Mouse (Mus musculus) forelimb bud, embryonic 11.5 days (tissue): ENCODE measurements around the gene Rnf44.

Experiments used
- DNase-seq: peaks from one replicate; pipeline ENCODE4 v3.0.0-alpha.2; 2012; ENCODE audit warnings: low read depth, low spot score

The Rnf44 gene

DNA sequence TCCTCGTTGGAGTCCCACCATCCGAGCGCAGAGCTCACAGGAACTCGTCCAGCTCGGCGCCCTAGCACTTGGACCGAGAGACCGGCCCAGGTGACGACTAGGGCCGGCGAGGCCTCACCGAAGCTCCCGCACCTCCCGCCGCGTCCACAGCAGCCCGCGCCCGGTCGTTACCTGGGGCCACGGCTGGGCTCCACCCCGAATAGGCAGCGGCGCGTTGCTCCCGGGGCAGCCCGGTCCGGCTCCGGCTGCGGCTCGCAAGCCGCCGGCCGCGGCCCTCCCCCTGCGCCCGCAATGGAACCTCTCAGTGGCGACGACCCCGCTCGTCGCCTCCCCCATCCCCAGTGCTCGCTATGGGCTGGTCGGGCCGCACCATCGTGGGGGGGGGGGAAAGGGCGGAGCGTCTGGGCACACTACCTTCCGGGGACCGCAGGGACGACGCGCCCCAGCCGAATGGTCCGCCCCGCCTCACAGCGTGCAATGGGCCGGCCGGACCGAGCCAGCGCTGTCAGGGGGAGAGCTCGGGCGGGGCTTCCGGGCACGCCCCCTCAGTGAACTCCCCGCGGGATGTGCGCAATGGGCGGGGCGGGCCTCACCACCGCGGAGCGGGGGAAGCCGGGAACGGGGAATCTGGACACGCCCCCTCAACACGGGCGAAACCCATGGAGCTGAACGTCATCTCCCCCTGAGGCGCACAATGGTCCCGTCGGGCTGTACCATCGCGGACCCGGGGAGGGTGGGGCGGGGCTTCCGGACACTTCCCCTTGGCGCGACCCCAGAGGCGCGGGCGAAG lies at the start of gene Rnf44:
Rnf44 (minus strand) TSS at position 350 of the 790 bp plus-strand sequence.
- peak; percentile 100 for DNase-seq

- no peak for DNase-seq
Measured at GRCm38 (mm10) chr13:54738213-54738601, 44.5 kb upstream of the Rnf44 start.

- peak; percentile 36 for DNase-seq
Measured at GRCm38 (mm10) chr13:54737488-54738212, 43.9 kb upstream of the Rnf44 start.

- no peak for DNase-seq
Measured at GRCm38 (mm10) chr13:54736931-54737330, 43.2 kb upstream of the Rnf44 start.

DNA sequence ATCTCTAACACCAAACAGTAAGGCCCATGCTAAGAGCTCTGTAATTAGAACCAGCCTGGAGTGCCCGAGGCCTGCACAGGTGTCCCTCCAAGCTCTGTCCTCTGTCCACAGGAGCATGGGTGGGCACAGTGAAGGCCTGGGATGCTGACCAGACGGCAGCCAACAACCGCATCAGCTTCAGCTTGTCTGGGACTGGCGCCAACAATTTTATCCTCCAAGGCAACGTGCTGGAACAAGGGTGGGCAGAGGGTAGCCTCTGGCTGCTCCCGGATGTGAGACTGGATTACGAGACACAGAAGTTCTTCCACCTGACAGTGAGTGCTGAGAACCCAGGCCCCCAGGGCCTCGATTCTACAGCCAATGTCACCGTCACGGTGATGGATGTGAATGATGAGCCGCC lies 32.4 kb upstream of the Rnf44 start:
- DNase-seq: no peak

DNA sequence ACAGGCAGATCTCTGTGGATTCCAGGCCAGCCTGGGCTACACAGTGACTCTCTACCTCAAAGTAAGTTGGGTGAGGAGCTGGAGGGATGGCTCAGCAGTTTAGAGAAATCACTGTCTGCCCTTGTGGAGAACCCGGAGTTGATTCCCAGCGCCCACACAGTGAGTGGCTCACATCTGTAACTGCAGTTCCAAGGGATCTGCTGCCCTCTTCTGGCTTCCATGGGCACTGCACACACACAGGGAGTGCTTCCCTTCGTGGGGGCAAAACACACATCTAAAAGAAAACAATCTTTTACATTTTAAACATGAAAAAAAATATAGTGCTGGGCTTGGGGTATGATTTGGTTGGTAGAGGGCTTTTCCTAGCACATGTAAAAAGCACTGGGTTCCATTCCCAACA lies 29.4 kb upstream of the Rnf44 start:
- DNase-seq: no peak

DNA sequence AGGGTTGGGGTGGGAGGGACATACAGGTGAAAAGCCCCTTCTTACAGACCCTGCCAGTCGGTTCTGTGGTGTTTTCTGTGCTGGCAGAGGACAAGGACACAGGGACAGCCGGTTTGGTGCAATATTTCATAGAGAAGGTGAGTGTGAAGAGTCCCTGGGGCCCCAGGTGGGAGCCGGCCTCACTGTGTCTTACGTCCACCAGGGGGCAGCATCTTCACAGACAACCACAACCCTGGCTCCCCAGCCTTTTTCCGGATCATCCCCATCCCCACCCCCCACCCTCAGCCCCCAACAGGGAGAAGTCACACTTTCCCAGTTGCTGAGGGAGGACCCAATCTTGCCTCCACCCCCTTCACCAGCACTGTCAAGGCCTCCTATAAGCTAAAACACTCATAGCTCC lies 23.2 kb upstream of the Rnf44 start:
- peak; percentile 43 for DNase-seq

DNA sequence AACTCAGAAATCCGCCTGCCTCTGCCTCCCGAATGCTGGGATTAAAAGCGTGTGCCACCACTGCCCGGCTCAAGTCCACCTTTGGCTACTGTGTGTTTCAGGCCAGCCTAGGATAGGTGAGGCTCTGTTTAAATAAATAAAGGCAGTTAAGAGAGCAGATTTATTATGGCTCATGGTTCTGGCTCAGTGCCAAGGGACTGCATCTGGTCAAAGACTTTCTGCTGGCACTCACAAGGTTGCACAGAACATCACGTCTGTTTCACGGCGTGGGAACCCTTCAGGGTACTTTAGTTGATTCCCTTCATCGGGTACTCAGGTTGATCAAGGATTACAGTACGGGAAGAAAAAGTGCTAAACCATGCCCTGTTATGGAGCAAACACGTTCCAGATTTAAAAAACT lies 21.3 kb upstream of the Rnf44 start:
- DNase-seq: no peak

- DNase-seq: no peak
Measured at GRCm38 (mm10) chr13:54714393-54714792, 20.7 kb upstream of the Rnf44 start.

- no peak for DNase-seq
Measured at GRCm38 (mm10) chr13:54710866-54711265, 17.2 kb upstream of the Rnf44 start.

- no peak for DNase-seq
Measured at GRCm38 (mm10) chr13:54704890-54705289, 11.2 kb upstream of the Rnf44 start.

DNA sequence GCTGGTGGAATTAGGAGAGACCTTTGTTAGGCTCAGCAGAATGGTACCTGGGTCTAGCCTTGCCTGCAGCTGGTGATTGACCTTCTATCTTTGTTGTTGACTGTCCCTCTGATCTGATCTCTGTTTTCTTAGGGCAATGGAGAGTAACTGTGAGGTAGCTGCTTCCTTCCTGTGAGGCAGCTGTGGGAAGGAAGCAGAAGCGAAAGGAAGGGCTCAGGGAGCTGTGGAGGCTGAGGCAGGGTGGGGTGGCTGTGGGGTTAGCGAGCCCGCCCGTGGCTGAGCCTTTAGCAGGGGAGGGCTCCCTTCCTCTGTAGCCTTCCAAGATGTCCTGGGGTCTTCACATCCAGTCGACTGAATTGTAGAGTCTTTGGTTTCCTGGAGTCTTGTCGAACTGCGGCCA lies 8.8 kb upstream of the Rnf44 start:
- no peak for DNase-seq

DNA sequence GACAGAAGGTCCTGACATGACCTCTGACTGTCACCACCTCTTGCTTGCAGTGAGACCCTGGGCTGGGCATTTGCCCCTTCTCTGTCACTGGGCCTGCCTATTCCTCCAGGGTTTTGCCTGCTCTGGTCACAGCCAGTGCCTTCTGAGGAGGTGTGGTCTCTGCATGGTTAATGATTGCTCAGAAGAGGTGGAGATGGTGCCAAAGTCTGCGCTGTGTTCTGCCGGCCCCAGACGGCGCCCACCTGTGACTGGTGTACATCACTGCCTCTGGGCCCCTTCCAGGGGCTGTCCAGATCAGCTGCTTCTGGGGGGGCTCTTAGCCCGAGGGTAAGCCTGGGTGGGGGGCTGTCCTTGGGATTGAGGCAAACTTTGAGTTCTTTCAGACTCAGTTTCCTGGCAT lies 7.5 kb upstream of the Rnf44 start, which contains the start of gene Cdhr2:
Cdhr2 (plus strand) TSS at position 219 of the 400 bp plus-strand sequence.
- DNase-seq: no peak

- DNase-seq: no peak
Measured at GRCm38 (mm10) chr13:54695479-54696230, 1.9 kb upstream of the Rnf44 start.

DNA sequence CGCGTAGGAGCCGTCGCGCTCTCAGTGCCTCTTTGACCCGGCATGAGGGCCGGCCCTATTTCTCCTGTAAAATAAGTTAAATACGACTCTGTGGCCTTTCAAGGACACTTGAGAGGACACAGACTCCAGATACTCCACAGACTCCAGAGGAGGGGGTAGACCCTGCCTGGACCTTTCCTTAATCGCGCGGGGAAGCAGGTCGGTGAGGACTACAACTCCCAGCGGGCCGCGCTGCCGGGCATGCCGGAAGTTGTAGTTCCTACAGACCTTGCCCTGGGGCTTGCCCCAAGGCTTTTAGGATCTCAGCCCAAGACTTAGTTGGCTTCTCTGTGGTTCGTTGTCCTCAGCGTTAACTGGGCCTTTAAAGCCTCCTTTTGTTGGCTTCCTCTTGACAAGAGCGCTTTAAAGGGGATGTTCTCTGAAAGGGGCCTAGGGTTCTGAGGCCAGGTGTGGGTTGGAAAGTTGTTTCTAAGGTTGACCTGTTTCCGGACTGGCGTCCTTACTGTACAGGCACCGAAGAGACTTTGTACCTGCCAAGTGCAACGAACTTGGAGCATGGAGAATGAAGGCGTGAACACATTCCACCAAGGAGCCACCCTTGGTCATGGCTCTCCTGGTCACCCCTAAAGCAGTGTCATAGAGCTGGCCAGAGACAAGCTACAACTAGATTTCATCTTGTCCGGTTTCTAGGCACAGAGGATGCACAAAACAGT lies 797 bp upstream of the Rnf44 start:
- DNase-seq: no peak

- no peak for DNase-seq
Measured at GRCm38 (mm10) chr13:54692711-54693557, 773 bp downstream of the Rnf44 start.

DNA sequence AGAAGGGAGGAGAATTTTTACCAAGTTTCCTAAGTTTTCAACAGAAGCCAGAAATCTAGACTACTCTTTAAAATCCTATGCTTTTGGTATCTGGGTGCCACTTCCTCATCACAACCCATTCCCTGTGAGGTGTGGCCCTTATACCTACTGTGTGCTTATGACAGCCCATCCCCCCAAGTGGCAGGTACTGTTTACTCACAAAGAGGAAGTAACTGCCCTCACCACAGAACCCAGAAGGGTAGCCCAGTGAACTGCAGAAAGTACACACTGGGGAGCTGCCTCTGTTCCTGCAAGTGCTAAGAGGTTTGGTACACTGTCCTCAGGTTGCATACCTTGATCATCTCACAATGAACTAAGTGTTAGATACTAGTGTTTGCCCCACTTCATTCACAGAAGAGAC lies 2.0 kb downstream of the Rnf44 start:
- no peak for DNase-seq

DNA sequence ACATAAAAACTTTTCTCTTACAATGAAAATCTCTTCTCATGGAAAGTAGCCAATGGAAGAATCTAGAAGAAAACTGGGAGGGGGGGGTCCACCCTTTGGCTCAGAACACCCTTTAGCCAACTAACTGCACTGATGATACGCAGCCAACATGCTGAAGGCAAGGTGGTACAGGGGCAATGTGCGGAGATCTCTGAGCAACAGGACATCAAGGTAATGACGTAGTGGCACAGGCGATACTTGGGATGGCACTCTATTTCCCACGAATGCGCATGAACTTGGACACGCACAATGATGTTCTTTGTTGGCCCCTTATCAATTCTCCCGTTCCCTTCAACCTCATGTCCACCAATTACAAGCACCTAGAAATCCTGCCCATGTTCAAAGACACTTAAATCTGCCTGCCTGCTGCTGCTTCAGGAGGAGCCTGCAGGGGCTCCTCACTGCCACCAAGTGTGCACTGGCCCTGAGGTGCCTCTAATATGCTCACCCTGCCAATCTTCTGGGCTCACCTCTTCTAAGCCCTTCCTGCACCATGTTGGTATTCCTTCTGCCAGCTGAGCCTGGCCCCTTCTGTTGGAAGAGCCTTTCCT lies 3.5 kb downstream of the Rnf44 start:
- no peak for DNase-seq

GRCm38 (mm10) chr13:54687575-54688424 lies 5.9 kb downstream of the Rnf44 start:
- peak; percentile 94 for DNase-seq
